Mouse (Mus musculus) thymus, adult 2 months (tissue): ENCODE results near the gene Stkld1. TPM values are rescaled to one million over a fixed set of nuclear protein-coding genes. Genes with fewer than 3 reads are reported as not detected.

ENCODE experiments used
- DNase-seq: peaks from one replicate; pipeline ENCODE4 v3.0.0; 2021
- H3K27ac ChIP-seq: fragments of 200-500 bp; 2 replicates; pipeline ENCODE4 v1.5.1; 2012; ENCODE audit warnings: low read length, control low read depth; ENCODE audit not compliant: control insufficient read depth, insufficient read depth
- H3K27me3 ChIP-seq: fragments of 200-500 bp; 2 replicates; pipeline ENCODE4 v1.6.1; 2012; ENCODE audit warnings: mild to moderate bottlenecking, low read length, moderate library complexity, mixed read lengths; ENCODE audit not compliant: control insufficient read depth, insufficient read depth
- H3K36me3 ChIP-seq: fragments of 200-500 bp; 2 replicates; pipeline ENCODE4 v1.6.1; 2012; ENCODE audit warnings: mild to moderate bottlenecking, low read length, moderate library complexity; ENCODE audit not compliant: control insufficient read depth, insufficient read depth
- H3K4me1 ChIP-seq: fragments of 200-500 bp; replicated peaks from 2 replicates; pipeline ENCODE4 v1.6.1; 2012; ENCODE audit warnings: low read length; ENCODE audit not compliant: control insufficient read depth, insufficient read depth
- H3K4me3 ChIP-seq: fragments of 200-500 bp; 2 replicates; pipeline ENCODE4 v1.5.1; 2012; ENCODE audit warnings: mild to moderate bottlenecking, low read length, control low read depth, moderate library complexity; ENCODE audit not compliant: control insufficient read depth, insufficient read depth
- CTCF ChIP-seq: fragments of 200-500 bp; IDR thresholded peaks from 2 replicates; pipeline ENCODE4 v1.5.1; 2012; ENCODE audit warnings: mild to moderate bottlenecking, control low read depth, low read length, moderate library complexity, borderline replicate concordance; ENCODE audit not compliant: control insufficient read depth, poor library complexity, insufficient read depth; ENCODE audit errors: extremely low read depth
- POLR2A ChIP-seq: fragments of 200-500 bp; IDR thresholded peaks from 2 replicates; pipeline ENCODE4 v1.6.1; 2012; ENCODE audit warnings: mild to moderate bottlenecking, low read length, control low read depth, moderate library complexity; ENCODE audit not compliant: control insufficient read depth, poor library complexity, insufficient read depth; ENCODE audit errors: extremely low read depth
- WGBS: fragments of 180-500 bp; shearing (Covaris S2); methylation state at CpG from one replicate; pipeline ENCODE4 v1.1.7; 2018; 5-methylcytosine and 5-hydroxymethylcytosine counted together
- polyA plus RNA-seq: library from polyadenylated mRNA; depleted of rRNA; stranded (reverse); fragments of >200 nt; gene quantifications from 2 replicates; pipeline ENCODE4 v1.2.3, GENCODE M21; 2012

Gene Stkld1
- polyA plus RNA-seq, 1 experiment, result 0.75 TPM

GRCm38 (mm10) chr2:26932473-26933303 is 1.2 kb upstream of the Stkld1 start:
- no peak for DNase-seq
- TF ChIP-seq CTCF, result 0 out of 2 replicates have a peak, but pooled peaks have one; percentile 35
- TF ChIP-seq POLR2A, result no peak
- H3K27me3 ChIP-seq, result no peaks in the 10 kb centered on the region
- under 1% methylated on average over 48 of the region's 49 CpGs for WGBS
- H3K36me3 ChIP-seq, result no peaks in the 10 kb centered on the region
- peaks cover 38% of the 10 kb centered on the region for H3K4me1 ChIP-seq
- H3K27ac ChIP-seq, result peak overlapping the region; percentile 15; the same call in 1 of the 2 replicates
- peak overlapping the region; percentile 77 for H3K4me3 ChIP-seq

- DNase-seq, result peak; percentile 43
- Histone ChIP-seq H3K36me3 (no peaks in the 10 kb centered on the region), H3K4me1 (peaks cover 38% of the 10 kb centered on the region), H3K27ac (peak overlapping the region; percentile 78), H3K27me3 (no peaks in the 10 kb centered on the region), H3K4me3 (no peak overlapping the region)
- TF ChIP-seq CTCF (no peak), POLR2A (no peak)
- 12% methylated on average over 2 of the region's 2 CpGs for WGBS
Observed at GRCm38 (mm10) chr2:26935286-26935685, 1.4 kb downstream of the Stkld1 start.

GRCm38 (mm10) chr2:26936425-26936824 is 2.6 kb downstream of the Stkld1 start:
- Histone ChIP-seq H3K4me3 (no peak overlapping the region), H3K27me3 (no peaks in the 10 kb centered on the region), H3K27ac (peak overlapping the region; percentile 75), H3K4me1 (peaks cover 32% of the 10 kb centered on the region), H3K36me3 (no peaks in the 10 kb centered on the region)
- peak; percentile 55 for DNase-seq
- TF ChIP-seq CTCF (no peak), POLR2A (no peak)
- WGBS, result 3% methylated on average over 1 of the region's 1 CpGs

- TF ChIP-seq CTCF (0 out of 2 replicates have a peak, but pooled peaks have one; percentile 16), POLR2A (no peak)
- peaks cover 3% of the 10 kb centered on the region for H3K4me1 ChIP-seq
- WGBS, result 48% methylated on average over 5 of the region's 5 CpGs
- no peak for DNase-seq
- no peak overlapping the region for H3K27ac ChIP-seq
- no peak overlapping the region for H3K4me3 ChIP-seq
- H3K36me3 ChIP-seq, result no peaks in the 10 kb centered on the region
- no peaks in the 10 kb centered on the region for H3K27me3 ChIP-seq
Observed at GRCm38 (mm10) chr2:26941539-26941938, 7.7 kb downstream of the Stkld1 start.

- Histone ChIP-seq H3K36me3 (no peaks in the 10 kb centered on the region), H3K27ac (no peak overlapping the region), H3K4me3 (no peak overlapping the region), H3K4me1 (no peaks in the 10 kb centered on the region), H3K27me3 (no peaks in the 10 kb centered on the region)
- no peak for DNase-seq
- no peak for TF ChIP-seq POLR2A
- TF ChIP-seq CTCF, result no peak
- WGBS, result 96% methylated on average over 3 of the region's 3 CpGs
Observed at GRCm38 (mm10) chr2:26943253-26943652, 9.4 kb downstream of the Stkld1 start.

GRCm38 (mm10) chr2:26950411-26950810 is 16.6 kb downstream of the Stkld1 start:
- Histone ChIP-seq H3K36me3 (peaks cover 25% of the 10 kb centered on the region), H3K27me3 (no peaks in the 10 kb centered on the region), H3K4me3 (no peak overlapping the region), H3K4me1 (peaks cover 2% of the 10 kb centered on the region; the same call in 1 of the 2 replicates), H3K27ac (no peak overlapping the region)
- no peak for DNase-seq
- TF ChIP-seq CTCF, result no peak
- TF ChIP-seq POLR2A, result no peak
- WGBS, result 97% methylated on average over 2 of the region's 2 CpGs
